Mouse (Mus musculus): Measurements from ENCODE around the gene Zyx.

The Zyx gene

DNA sequence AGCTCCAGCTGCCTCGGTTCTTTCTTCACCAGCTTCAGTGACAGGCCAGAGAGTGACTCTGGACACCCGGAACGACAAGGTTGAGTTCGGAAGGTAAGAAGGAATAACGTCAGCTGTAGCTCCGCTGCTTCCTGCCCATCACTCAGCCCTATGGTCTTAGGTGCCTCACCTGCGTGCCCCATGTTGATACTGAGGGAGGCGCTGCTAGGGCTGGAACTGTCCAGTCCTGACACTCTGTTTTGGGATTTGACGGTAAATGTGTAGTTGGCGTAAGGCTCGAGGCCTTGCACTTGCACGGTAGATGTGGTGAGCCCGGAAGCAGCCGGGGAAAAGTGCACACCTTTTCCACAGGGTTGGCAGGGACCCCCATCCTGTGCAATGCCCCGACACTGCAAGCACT, 15.2 kb downstream of the Zyx start:
- no peak for DNase-seq (ENCODE audit: low read depth, low spot score)

- DNase-seq (ENCODE audit: low read depth, low spot score) = no peak
Measured at GRCm38 (mm10) chr6:42365215-42365614, 15.8 kb downstream of the Zyx start.

DNA sequence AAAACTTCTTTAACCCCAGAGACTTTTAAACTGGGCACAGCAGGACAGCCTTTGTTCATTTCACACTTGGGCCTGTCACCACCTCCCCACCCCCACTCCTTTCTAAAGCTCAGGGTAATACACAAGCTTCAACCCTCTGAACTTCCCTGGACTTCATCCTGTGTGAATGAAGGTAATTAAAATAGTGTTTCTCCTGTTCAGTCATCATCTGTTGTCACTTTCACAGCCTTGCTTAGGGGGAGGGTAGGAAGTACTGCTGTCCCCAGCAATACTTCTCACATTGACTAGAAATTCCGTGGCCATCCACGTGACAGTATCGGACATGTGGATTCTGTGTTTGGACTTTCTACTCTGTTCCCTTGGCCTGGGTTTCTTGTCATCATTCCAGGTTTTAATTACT, 20.4 kb downstream of the Zyx start:
- no peak for DNase-seq (ENCODE audit: low read depth, low spot score)

DNA sequence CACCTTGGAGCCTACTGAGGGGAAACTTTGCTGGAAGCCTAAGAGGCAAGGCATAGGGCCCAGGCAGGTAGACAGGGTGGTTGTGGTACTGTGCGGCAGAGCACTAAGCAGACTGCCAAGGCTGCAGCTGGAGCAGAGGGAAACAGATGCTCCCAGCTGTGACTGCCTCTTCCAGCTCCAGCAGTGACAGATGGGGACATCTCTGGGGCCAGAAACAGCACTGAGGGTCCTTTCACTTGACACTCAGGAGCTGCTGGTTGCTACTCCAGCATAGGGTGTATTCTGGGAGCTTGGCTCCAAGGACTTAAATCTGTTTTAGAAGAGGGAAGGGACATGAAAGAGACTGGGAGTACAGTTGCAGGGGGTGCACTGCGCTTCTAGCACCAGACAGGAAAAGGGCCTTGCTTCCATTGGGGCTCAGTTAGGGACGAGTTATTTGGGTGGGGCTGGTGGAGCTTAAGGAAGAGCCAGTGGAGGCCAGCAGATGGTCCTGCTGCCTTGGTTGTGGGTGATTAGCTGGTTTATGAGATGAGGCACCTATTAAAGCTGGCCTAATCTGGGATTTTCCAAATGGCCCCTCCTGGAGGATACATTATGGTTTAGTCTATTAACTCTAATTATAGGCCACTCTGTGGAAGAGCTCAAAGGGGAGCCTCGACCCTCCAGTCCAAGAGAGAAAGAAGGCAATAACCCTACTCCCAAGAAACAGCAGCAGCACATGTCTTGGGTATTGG, 21.4 kb downstream of the Zyx start:
- peak; percentile 64 for DNase-seq (ENCODE audit: low read depth, low spot score)

DNA sequence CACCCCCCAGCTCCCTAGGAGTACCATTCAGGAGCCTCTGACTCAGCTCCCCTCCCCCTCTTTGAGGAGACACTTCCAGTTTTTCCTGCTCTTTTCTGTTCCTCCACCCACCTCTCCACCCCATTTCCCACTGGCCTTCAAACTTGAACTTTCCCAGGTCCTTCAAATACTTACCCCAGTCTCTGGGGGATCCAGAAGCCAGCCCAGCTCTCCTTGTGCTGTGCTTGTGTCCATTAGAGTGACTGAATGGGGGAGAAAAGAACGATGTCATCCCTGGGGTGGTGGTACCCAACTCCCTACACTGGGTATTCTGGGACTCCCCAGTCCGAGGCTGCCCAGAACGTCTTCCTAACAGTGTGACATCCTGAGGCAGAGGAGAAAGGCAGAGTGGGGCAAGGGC, 22.6 kb downstream of the Zyx start:
- no peak for DNase-seq (ENCODE audit: low read depth, low spot score)

DNA sequence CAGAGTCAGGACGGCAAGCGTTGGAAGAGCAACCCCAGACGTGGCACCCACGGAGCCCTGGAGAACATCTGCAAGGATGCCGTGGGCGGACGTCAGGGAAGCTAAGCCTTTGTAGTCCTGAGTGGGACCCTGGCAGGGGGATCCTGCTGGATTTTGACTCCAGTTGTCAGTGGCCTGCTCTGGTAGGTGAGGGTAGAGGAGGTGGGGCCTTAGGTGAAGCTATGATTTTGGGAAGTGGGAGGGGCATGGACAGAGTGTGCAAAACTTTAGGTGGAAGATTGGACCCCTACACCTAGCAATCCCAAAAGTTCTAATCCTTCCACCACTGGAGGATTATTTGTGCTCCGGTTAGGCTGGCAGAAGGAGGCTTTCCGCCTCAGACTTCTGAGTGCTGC, 23.0 kb downstream of the Zyx start:
- no peak for DNase-seq (ENCODE audit: low read depth, low spot score)

GRCm38 (mm10) chr6:42372816-42373547, 23.6 kb downstream of the Zyx start, which contains the start of gene Epha1:
Epha1 (minus strand) TSS chr6:42373268.
- peak; percentile 84 for DNase-seq (ENCODE audit: low read depth, low spot score)

- DNase-seq (ENCODE audit: low read depth, low spot score) = no peak
Measured at GRCm38 (mm10) chr6:42373669-42374430, 24.4 kb downstream of the Zyx start.

- DNase-seq (ENCODE audit: low read depth, low spot score) = no peak
Measured at GRCm38 (mm10) chr6:42374701-42375100, 25.3 kb downstream of the Zyx start.

DNA sequence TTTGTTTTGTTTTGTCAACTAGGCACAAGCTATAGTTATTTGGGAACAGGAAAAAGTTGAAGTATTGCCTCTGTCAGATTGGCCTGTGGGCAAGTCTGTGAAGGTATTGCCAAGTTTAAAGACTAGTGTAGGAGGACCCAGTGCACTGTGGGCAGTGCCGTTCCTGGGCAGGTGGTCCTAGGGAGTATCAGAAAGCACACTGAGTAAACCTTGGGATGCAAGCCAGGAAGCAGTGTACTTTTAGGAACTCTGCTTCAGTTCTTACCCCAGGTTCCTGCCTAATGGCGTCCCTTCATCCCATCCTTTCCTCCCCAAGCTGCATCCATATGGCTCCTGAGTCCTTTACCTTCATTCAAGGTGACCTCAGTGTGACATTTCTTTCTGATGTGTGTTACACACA, 25.7 kb downstream of the Zyx start:
- DNase-seq (ENCODE audit: low read depth, low spot score) = no peak

DNA sequence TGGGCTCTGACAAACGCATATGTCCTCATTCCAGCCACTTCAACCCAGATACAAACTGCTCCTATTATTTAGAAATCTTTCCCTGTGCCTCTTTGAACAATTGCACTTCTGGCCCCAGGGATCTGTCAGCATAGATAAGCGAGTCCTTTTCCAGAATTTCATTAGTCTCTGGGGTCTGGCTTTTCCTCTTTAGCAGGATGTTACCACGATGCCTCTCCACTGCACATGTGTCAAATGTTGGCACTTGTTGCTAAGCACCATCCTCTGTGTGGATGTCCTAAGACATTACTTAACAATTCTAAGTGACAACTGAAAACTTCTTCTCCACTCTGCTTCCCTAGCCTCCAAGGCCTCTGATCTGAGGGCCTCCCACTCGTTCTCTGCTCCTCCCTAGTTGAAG, 26.6 kb downstream of the Zyx start:
- DNase-seq (ENCODE audit: low read depth, low spot score) = no peak

DNA sequence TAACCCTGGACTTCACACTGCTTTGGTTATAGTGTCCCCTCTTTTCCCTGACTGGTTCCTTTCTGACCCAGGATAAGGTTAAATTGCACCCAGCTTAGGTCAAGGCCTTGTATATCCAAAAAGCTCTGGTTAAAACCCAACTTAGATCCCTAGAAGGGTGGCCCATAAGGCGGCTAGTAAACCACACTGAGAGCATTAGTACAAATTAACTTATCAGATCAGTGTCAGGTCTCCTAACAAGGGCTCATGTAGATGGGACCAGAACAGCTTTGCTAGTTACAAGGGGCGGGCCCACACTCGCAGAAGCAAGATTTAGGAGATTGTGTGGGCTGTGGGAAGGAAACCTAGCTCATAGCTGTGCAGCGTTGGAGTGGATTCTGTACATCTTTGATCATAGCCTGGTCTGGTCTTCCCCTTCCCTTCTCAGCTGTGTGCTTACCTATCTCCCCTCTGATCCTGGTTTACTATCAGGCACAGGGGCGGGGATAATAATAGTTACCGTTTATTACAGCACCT, 27.1 kb downstream of the Zyx start:
- DNase-seq (ENCODE audit: low read depth, low spot score) = peak; percentile 42

DNA sequence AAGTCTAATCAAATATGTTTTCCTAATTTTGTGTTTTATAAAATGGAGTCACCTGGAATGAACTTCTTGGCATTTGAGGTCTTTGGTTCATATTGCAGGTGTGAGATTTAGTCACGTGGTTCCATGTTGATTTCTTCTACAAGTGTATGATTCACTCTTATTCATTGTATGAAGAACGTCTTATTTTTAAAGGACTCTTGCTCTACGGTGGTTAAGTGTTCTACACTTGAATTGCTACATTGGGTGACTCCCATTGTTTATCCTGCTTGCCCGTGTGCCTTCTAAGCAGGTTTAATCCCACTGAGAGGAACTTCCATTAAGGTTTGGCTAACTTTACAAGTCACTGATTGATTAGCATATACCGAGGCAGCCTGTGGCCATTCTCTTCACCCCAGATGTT, 27.9 kb downstream of the Zyx start:
- DNase-seq (ENCODE audit: low read depth, low spot score) = no peak

DNA sequence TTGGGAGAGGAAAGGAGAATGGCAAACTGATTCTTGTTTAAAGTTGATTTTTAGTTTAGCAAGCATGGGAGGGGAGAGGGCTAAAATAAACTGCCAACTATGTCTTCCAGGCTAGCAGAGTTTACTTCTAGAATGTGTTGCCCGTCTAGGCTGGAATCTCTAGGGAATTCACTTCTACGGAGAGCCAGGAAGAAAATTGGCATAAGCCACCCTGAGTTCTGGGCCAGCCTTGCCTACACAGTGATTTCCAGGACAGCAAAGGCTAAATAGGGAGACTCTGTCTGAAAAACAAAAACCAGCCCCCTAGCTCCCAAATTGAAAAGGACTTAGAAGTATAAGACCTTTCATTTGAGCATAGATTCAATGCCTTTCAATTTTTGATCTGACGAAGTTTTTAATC, 30.1 kb downstream of the Zyx start:
- DNase-seq (ENCODE audit: low read depth, low spot score) = no peak

- peak; percentile 67 for DNase-seq (ENCODE audit: low read depth, low spot score)
Measured at GRCm38 (mm10) chr6:42380416-42381144, 31.1 kb downstream of the Zyx start.

DNA sequence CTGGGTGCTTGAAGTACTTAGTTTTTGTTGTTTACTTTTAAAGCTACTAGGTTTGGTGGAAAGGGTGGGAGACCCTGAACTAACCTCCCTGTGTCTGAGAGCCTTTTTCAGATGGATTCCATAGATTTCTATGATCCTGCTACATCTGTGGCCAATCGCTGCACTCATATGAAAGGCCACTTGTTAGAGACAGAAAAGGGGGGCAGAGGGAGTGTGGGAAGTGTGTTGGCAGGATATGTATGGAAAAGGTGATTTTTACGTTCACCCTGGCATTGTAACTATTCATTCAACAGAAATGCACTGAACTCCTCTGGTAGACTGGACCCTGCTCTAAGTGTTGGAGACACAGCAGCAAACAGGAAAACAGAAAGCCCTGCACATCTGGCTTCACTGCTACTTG, 31.8 kb downstream of the Zyx start:
- no peak for DNase-seq (ENCODE audit: low read depth, low spot score)

GRCm38 (mm10) chr6:42381916-42382381, 32.5 kb downstream of the Zyx start:
- DNase-seq (ENCODE audit: low read depth, low spot score) = no peak

GRCm38 (mm10) chr6:42383360-42383759, 33.9 kb downstream of the Zyx start:
- DNase-seq (ENCODE audit: low read depth, low spot score) = no peak

DNA sequence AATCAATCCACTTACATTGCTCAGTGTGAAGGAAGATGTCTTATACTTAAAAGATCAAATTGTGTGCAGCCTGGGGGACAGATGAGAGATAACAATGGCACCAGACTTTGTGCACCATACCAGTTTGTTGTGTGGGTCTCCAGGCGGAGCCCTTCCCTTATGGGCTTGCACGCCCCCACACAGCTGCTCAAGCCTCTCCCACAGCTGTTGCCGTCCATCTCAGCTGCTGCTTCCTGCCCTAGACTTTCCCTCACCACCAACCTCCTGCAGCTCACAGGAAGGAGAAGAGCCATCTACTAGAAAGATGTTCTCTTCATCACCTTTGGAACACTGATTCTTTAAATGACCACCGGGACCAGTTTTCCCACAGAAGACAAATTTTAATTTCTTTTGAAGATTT, 36.2 kb downstream of the Zyx start:
- DNase-seq (ENCODE audit: low read depth, low spot score) = peak; percentile 54

DNA sequence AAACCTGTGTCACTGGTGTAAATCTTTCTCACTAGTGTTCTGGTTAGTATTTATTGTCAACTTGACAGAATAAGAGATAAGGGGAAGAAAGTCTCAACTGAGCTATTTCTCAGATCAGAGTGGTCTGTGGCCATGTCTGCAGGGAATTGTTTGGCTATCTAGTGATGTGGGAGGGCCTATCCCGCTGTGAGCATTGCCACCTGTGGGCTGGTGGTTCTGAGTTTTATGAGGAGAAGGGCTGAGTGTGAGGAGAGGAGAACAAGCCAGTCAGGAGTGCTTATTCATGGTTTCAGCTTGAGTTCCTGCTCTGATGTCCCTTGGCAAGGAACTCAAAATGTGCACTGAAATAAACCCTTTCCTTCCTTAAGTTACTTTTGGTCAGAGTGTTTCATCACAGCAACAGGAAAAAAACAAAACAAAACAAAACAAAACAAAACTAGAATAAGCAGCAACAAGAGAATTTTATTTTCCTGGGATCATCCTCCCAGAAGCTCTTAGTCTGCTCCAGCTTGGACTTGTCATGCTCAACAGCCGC, 42.4 kb downstream of the Zyx start:
- DNase-seq (ENCODE audit: low read depth, low spot score) = no peak

Data from brain, adult 2 months (tissue).